Mouse (Mus musculus): Measurements from ENCODE around the gene Agap1. TPM values are rescaled to one million over a fixed set of nuclear protein-coding genes. Genes with fewer than 3 reads are reported as not detected.

Gene Agap1
- polyA plus RNA-seq, 1 experiment from 2014 or later: 4.2 TPM

DNA sequence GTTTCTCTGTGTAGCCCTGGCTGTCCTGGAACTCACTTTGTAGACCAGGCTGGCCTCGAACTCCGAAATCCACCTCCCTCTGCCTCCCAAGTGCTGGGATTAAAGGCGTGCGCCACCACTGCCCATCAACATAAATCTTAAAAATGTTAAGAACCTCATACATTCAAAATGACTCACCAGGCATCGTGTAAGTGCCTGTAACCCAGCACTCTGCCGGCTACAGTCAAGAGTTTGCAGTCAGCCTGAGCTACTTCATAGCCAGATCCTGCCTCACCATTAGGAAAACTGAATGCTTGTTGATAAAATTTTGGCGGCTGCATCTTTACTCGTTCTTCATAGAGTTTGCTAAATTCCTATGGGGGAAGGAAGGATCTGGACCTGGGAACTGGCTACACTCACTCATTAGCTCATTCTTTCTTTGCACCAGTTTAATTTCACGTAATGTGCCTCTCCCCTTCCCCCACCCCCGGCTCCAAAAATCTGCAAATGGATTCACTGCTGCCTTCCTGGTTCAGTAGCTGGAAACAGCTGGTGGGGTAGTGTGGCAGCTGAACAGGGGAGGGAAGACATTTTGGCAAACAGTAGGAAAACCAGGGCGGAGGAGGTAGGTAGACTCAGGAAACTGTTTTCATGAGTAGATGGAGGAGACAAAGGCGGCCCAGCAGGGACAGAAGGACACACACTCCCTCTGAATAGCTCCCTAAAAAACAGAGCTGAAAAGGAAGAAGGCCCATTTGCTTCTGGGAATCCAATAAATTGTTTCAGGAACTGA is 415.7 kb downstream of the Agap1 start:
- ATAC-seq (ENCODE audit: low FRiP score, low TSS enrichment): no peak
- Histone ChIP-seq H3K36me3 (ENCODE audit: control insufficient read depth, insufficient read depth, low read length) (no peaks in the 10 kb centered on the region), H3K9ac (ENCODE audit: low read length) (no peak overlapping the region), H3K27me3 (ENCODE audit: control insufficient read depth, insufficient read depth, low read length) (no peaks in the 10 kb centered on the region), H3K4me2 (replicated peaks; ENCODE audit: low read depth) (no peak overlapping the region), H3K27ac (replicated peaks) (no peak overlapping the region), H3K4me3 (ENCODE audit: low read depth, low read length) (no peak overlapping the region), H3K4me1 (replicated peaks; ENCODE audit: control insufficient read depth, insufficient read depth) (no peaks in the 10 kb centered on the region), H3K9me3 (ENCODE audit: control insufficient read depth, low read length) (no peaks in the 10 kb centered on the region)
- 50% methylated on average over 12 of the region's 12 CpGs for WGBS
- TF ChIP-seq CTCF (IDR thresholded peaks at IDR 0.05; ENCODE audit: low read depth) (no peak), EP300 (optimal IDR thresholded peaks at IDR 0.05) (no peak)
- no peak for DNase-seq (ENCODE audit: low spot score)

DNA sequence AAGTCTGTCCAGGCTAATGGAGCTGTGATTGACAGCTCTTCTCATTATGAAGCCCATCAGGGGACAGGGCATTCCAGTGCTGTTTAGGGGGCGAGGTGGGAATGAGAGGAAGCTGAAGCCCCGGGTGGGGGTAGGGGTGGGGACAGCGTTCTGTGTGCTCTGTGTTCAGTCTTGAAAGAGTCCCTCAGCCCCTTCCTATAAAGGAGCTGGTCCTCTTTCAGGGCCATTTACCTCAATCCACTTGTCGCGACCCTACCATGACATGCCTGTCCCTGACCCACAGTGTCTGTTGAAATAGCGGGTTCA is 416.3 kb downstream of the Agap1 start:
- 71% methylated on average over 6 of the region's 6 CpGs for WGBS
- Histone ChIP-seq H3K4me2 (replicated peaks; ENCODE audit: low read depth) (no peak overlapping the region), H3K36me3 (ENCODE audit: control insufficient read depth, insufficient read depth, low read length) (no peaks in the 10 kb centered on the region), H3K4me3 (ENCODE audit: low read depth, low read length) (no peak overlapping the region), H3K27ac (replicated peaks) (no peak overlapping the region), H3K27me3 (ENCODE audit: control insufficient read depth, insufficient read depth, low read length) (no peaks in the 10 kb centered on the region), H3K4me1 (replicated peaks; ENCODE audit: control insufficient read depth, insufficient read depth) (no peaks in the 10 kb centered on the region), H3K9me3 (ENCODE audit: control insufficient read depth, low read length) (no peaks in the 10 kb centered on the region), H3K9ac (ENCODE audit: low read length) (no peak overlapping the region)
- TF ChIP-seq EP300 (optimal IDR thresholded peaks at IDR 0.05) (no peak), CTCF (IDR thresholded peaks at IDR 0.05; ENCODE audit: low read depth) (no peak)
- DNase-seq (ENCODE audit: low spot score) (no peak), ATAC-seq (ENCODE audit: low FRiP score, low TSS enrichment) (no peak)

DNA sequence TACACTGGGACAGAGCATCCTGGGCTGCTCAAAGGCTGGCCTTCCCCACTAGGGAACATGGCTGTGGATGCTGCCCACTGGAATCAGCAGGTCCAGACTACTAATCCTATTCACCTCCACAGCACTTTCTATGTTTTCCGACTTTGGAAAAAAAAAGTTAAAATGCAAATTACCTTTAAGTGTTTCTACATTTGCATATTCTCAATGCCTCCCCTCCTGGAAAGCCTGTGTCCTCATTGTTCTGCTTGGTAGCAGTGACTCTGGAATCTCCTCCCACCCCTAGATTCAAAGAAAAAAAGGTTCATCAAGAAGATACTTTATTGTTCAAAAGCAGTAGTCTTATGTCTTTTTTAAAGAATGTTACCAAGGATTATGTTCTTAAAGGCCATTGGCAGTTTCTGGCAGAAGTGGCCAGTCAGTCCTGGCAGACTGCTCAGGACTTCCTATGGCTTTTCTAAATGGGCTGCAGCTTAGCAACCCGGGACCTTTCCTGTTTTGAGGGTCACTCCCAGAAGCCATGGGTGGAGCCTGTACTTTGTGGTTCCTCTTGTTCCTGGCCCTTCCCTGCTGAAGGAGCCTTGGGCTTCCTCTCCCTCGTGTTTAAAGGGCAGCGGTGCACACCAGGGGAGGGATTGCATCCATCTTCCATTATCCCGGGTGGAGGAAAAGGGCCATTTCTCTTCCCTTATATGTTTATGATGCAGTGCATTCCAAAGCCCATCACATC is 421.9 kb downstream of the Agap1 start:
- Histone ChIP-seq H3K9ac (ENCODE audit: low read length) (no peak overlapping the region), H3K4me2 (replicated peaks; ENCODE audit: low read depth) (no peak overlapping the region), H3K27ac (replicated peaks) (no peak overlapping the region; the same call in 1 of the 2 replicates), H3K27me3 (ENCODE audit: control insufficient read depth, insufficient read depth, low read length) (no peaks in the 10 kb centered on the region), H3K9me3 (ENCODE audit: control insufficient read depth, low read length) (no peaks in the 10 kb centered on the region), H3K4me3 (ENCODE audit: low read depth, low read length) (no peak overlapping the region), H3K36me3 (ENCODE audit: control insufficient read depth, insufficient read depth, low read length) (no peaks in the 10 kb centered on the region), H3K4me1 (replicated peaks; ENCODE audit: control insufficient read depth, insufficient read depth) (no peaks in the 10 kb centered on the region)
- DNase-seq (ENCODE audit: low spot score): no peak
- TF ChIP-seq EP300 (optimal IDR thresholded peaks at IDR 0.05): no peak
- no peak for TF ChIP-seq CTCF (IDR thresholded peaks at IDR 0.05; ENCODE audit: low read depth)
- no peak for ATAC-seq (ENCODE audit: low FRiP score, low TSS enrichment)
- WGBS: 25% methylated on average over 5 of the region's 5 CpGs

DNA sequence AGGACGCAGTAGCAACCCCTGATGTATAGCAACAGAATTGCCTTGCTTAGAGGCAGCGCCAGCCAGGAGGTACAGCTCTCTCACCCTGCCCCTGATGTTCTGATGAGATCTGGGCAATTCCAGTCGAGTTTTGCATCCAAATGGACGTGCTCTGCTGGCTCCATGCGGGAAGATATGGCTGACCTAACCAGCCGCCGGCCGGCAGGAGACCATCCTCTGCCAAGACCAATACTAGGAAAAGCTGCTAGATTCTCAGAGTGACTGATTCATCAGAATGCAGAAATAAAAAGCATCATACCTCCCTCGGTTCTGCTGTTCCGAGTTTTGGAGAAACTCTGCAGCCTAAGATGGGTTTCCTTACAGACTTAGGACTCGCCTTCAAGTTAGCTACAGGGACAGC is 423.9 kb downstream of the Agap1 start:
- TF ChIP-seq EP300 (optimal IDR thresholded peaks at IDR 0.05) (no peak), CTCF (IDR thresholded peaks at IDR 0.05; ENCODE audit: low read depth) (no peak)
- H3K4me3 ChIP-seq (ENCODE audit: low read depth, low read length): no peak overlapping the region
- H3K27me3 ChIP-seq (ENCODE audit: control insufficient read depth, insufficient read depth, low read length): no peaks in the 10 kb centered on the region
- no peak overlapping the region for H3K27ac ChIP-seq (replicated peaks)
- DNase-seq (ENCODE audit: low spot score) (no peak), ATAC-seq (ENCODE audit: low FRiP score, low TSS enrichment) (no peak)
- no peaks in the 10 kb centered on the region for H3K9me3 ChIP-seq (ENCODE audit: control insufficient read depth, low read length)
- H3K36me3 ChIP-seq (ENCODE audit: control insufficient read depth, insufficient read depth, low read length): no peaks in the 10 kb centered on the region
- 84% methylated on average over 11 of the region's 11 CpGs for WGBS
- H3K4me2 ChIP-seq (replicated peaks; ENCODE audit: low read depth): no peak overlapping the region
- H3K4me1 ChIP-seq (replicated peaks; ENCODE audit: control insufficient read depth, insufficient read depth): no peaks in the 10 kb centered on the region
- no peak overlapping the region for H3K9ac ChIP-seq (ENCODE audit: low read length)

DNA sequence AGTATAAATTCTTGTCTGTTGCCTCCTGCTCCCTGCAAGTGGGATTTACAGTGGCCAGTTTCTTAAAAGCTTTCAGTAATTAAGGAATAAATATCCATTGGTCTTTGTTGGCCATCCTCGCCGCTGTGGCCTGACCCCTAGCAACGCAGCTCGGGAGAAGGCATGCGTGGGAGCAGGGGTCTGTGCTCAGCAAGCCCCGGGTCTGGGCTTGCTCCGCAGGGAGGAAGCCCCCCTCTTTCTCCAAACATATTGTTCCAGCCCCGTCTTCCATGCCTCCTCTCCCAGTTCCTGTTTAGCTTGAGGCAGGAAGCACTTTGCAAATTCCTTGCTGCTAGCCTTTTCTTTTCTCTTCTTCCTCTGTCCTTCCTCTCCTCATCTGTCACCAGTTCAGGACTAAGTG is 425.6 kb downstream of the Agap1 start:
- TF ChIP-seq EP300 (optimal IDR thresholded peaks at IDR 0.05) (no peak), CTCF (IDR thresholded peaks at IDR 0.05; ENCODE audit: low read depth) (no peak)
- Histone ChIP-seq H3K9me3 (ENCODE audit: control insufficient read depth, low read length) (no peaks in the 10 kb centered on the region), H3K4me2 (replicated peaks; ENCODE audit: low read depth) (no peak overlapping the region), H3K36me3 (ENCODE audit: control insufficient read depth, insufficient read depth, low read length) (no peaks in the 10 kb centered on the region), H3K4me3 (ENCODE audit: low read depth, low read length) (no peak overlapping the region), H3K27ac (replicated peaks) (no peak overlapping the region), H3K9ac (ENCODE audit: low read length) (no peak overlapping the region), H3K4me1 (replicated peaks; ENCODE audit: control insufficient read depth, insufficient read depth) (no peaks in the 10 kb centered on the region), H3K27me3 (ENCODE audit: control insufficient read depth, insufficient read depth, low read length) (no peaks in the 10 kb centered on the region)
- no peak for ATAC-seq (ENCODE audit: low FRiP score, low TSS enrichment)
- no peak for DNase-seq (ENCODE audit: low spot score)
- 41% methylated on average over 8 of the region's 8 CpGs for WGBS

DNA sequence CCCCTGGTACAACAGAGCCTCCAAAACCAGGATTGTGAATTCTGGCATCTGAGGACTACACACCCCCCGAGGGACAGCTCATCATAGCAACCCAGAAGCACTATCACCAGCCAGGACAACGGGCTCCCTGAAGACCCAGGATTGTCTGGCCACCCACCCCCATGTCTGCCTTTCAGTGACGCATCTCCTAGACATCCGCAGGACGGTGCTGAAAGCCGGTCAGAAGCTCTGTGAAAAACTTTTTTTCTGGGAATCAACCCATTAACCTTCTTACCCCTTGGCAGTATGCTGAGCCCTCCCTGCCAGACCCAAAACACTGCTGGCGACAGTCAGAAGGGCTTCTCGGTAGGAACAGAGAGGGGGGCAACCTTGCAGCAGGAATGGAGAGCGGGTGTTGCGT is 426.2 kb downstream of the Agap1 start:
- no peaks in the 10 kb centered on the region for H3K27me3 ChIP-seq (ENCODE audit: control insufficient read depth, insufficient read depth, low read length)
- no peak for ATAC-seq (ENCODE audit: low FRiP score, low TSS enrichment)
- WGBS: 69% methylated on average over 10 of the region's 10 CpGs

More for the DNA sequence above, 426.2 kb downstream of the Agap1 start:
- Histone ChIP-seq H3K4me1 (replicated peaks; ENCODE audit: control insufficient read depth, insufficient read depth) (no peaks in the 10 kb centered on the region), H3K9ac (ENCODE audit: low read length) (no peak overlapping the region), H3K36me3 (ENCODE audit: control insufficient read depth, insufficient read depth, low read length) (no peaks in the 10 kb centered on the region), H3K4me2 (replicated peaks; ENCODE audit: low read depth) (no peak overlapping the region), H3K27ac (replicated peaks) (no peak overlapping the region), H3K4me3 (ENCODE audit: low read depth, low read length) (no peak overlapping the region), H3K9me3 (ENCODE audit: control insufficient read depth, low read length) (no peaks in the 10 kb centered on the region)
- DNase-seq (ENCODE audit: low spot score): no peak
- TF ChIP-seq EP300 (optimal IDR thresholded peaks at IDR 0.05) (no peak), CTCF (IDR thresholded peaks at IDR 0.05; ENCODE audit: low read depth) (no peak)

Measured in stomach, postnatal 0 days (tissue).